Mouse (Mus musculus): ENCODE results near the gene Rimkla. TPM values are rescaled to one million over a fixed set of nuclear protein-coding genes. Genes with fewer than 3 reads are reported as not detected.

Rimkla gene
- polyA plus RNA-seq, 1 experiment from 2014 or later: 6.7 TPM

- WGBS: 83% methylated on average over 3 of the region's 3 CpGs
- Histone ChIP-seq H3K9me3 (ENCODE audit: control insufficient read depth, low read length) (no peaks in the 10 kb centered on the region), H3K4me1 (ENCODE audit: control insufficient read depth, insufficient read depth, low read length) (peaks cover 8% of the 10 kb centered on the region), H3K9ac (ENCODE audit: low read length) (no peak overlapping the region), H3K27me3 (ENCODE audit: control insufficient read depth, insufficient read depth, low read length) (no peaks in the 10 kb centered on the region), H3K27ac (ENCODE audit: low read depth, low read length) (no peak overlapping the region), H3K36me3 (ENCODE audit: control insufficient read depth, insufficient read depth, low read length) (no peaks in the 10 kb centered on the region), H3K4me2 (no peak overlapping the region), H3K4me3 (ENCODE audit: low read depth, low read length) (no peak overlapping the region)
- DNase-seq (ENCODE audit: low spot score, missing footprints) (no peak), ATAC-seq (ENCODE audit: low FRiP score) (no peak)
These were observed 75.2 kb downstream of the Rimkla start for GRCm38 (mm10) chr4:119417270-119417669.

Other genes with a start within 250 kb of the Rimkla start
- gene Cldn19, start 237.2 kb downstream of the Rimkla start, polyA plus RNA-seq (2014; fragmentation: Nextera tagmentation; extraction: Ambion mirVana): 0.49 TPM in 1 of 2 replicates, not detected in the other
- gene Ybx1, start 198.0 kb downstream of the Rimkla start, polyA plus RNA-seq (2014; fragmentation: Nextera tagmentation; extraction: Ambion mirVana): 1,380 and 1,435 TPM in 2 replicates
- 123 and 124 TPM in 2 replicates for gene Ppih, start 172.1 kb downstream of the Rimkla start, polyA plus RNA-seq (2014; fragmentation: Nextera tagmentation; extraction: Ambion mirVana)
- 8.8 and 10.4 TPM in 2 replicates for gene Ccdc30, start 77.1 kb downstream of the Rimkla start, polyA plus RNA-seq (2014; fragmentation: Nextera tagmentation; extraction: Ambion mirVana)
- gene Ppcs, start 70.2 kb downstream of the Rimkla start, polyA plus RNA-seq (2014; fragmentation: Nextera tagmentation; extraction: Ambion mirVana): 21.6 and 22.1 TPM in 2 replicates
- 0.41 TPM in 1 of 2 replicates, not detected in the other for gene Zmynd12, start 69.8 kb downstream of the Rimkla start, polyA plus RNA-seq (2014; fragmentation: Nextera tagmentation; extraction: Ambion mirVana)
- 20.0 and 23.9 TPM in 2 replicates for gene Foxj3, start 44.4 kb upstream of the Rimkla start, polyA plus RNA-seq (2014; fragmentation: Nextera tagmentation; extraction: Ambion mirVana)
- gene Frg2f1, start 46.9 kb upstream of the Rimkla start, polyA plus RNA-seq (2014; fragmentation: Nextera tagmentation; extraction: Ambion mirVana): 3.2 TPM in 2 replicates
- not detected in 2 replicates for gene Guca2a, start 145.1 kb upstream of the Rimkla start, polyA plus RNA-seq (2014; fragmentation: Nextera tagmentation; extraction: Ambion mirVana)
- not detected in 2 replicates for gene Guca2b, start 166.3 kb upstream of the Rimkla start, polyA plus RNA-seq (2014; fragmentation: Nextera tagmentation; extraction: Ambion mirVana)
- 2.0 and 2.1 TPM in 2 replicates for gene Hivep3, start 241.2 kb upstream of the Rimkla start, polyA plus RNA-seq (2014; fragmentation: Nextera tagmentation; extraction: Ambion mirVana)